Mouse (Mus musculus) myocyte (in vitro differentiated cells): ENCODE data around the gene Elp5.

Experiments used
- CEBPB ChIP-seq: IDR thresholded peaks from 2 replicates; pipeline ENCODE4 v1.6.1; 2011; ENCODE audit warnings: mild to moderate bottlenecking, moderate library complexity; ENCODE audit not compliant: poor library complexity, insufficient read depth, severe bottlenecking
- MYOD1 ChIP-seq, 3 experiments: IDR thresholded peaks; one replicate each; pipeline ENCODE4 v1.6.1; 2011; ENCODE audit warnings: control low read depth in 2 of 3, low read depth in 2 of 3, mild to moderate bottlenecking in 2 of 3, moderate library complexity in 1 of 3; ENCODE audit not compliant: insufficient read length in 2 of 3, control insufficient read depth in 1 of 3
- MYOG ChIP-seq, 3 experiments: IDR thresholded peaks; one replicate each; pipeline ENCODE4 v1.6.1; 2011; ENCODE audit warnings: control low read depth in 2 of 3, low read depth in 2 of 3, mild to moderate bottlenecking in 2 of 3; ENCODE audit not compliant: insufficient read length in 2 of 3, control insufficient read depth in 1 of 3, insufficient read depth in 1 of 3
- POLR2A ChIP-seq: IDR thresholded peaks from one replicate; pipeline ENCODE4 v1.6.1; 2011; ENCODE audit warnings: low read depth, mild to moderate bottlenecking, control low read depth, moderate library complexity; ENCODE audit not compliant: insufficient read length
- POLR2AphosphoS2 ChIP-seq: IDR thresholded peaks from one replicate; pipeline ENCODE4 v1.6.1; 2011; ENCODE audit warnings: low read depth, control low read depth; ENCODE audit not compliant: insufficient read length
- REST ChIP-seq: IDR thresholded peaks from one replicate; pipeline ENCODE4 v1.6.1; 2011; ENCODE audit warnings: mild to moderate bottlenecking, control low read depth, moderate library complexity; ENCODE audit not compliant: insufficient read depth, insufficient read length
- TCF12 ChIP-seq: IDR thresholded peaks from one replicate; pipeline ENCODE4 v1.6.1; 2011; ENCODE audit warnings: mild to moderate bottlenecking, control low read depth; ENCODE audit not compliant: poor library complexity, insufficient read depth, severe bottlenecking
- TCF3 ChIP-seq: IDR thresholded peaks from one replicate; pipeline ENCODE4 v1.6.1; 2011; ENCODE audit warnings: low read depth, control low read depth; ENCODE audit not compliant: insufficient read length
- USF1 ChIP-seq: IDR thresholded peaks from one replicate; pipeline ENCODE4 v1.6.1; 2011; ENCODE audit warnings: low read depth, mild to moderate bottlenecking, control low read depth, moderate library complexity

- no peak for TF ChIP-seq TCF12
- TF ChIP-seq POLR2A: no peak
- TF ChIP-seq POLR2AphosphoS2: no peak
- TF ChIP-seq MYOG (IDR thresholded peaks at IDR 0.05; ENCODE audit: control insufficient read depth in 1 of 3, insufficient read depth in 1 of 3, insufficient read length in 2 of 3, low read depth in 2 of 3): no peak
- no peak for TF ChIP-seq MYOD1 (IDR thresholded peaks at IDR 0.05; ENCODE audit: control insufficient read depth in 1 of 3, insufficient read length in 2 of 3, low read depth in 2 of 3)
- no peak for TF ChIP-seq USF1
- TF ChIP-seq CEBPB: no peak
- TF ChIP-seq TCF3: no peak
- no peak for TF ChIP-seq REST
Measured at GRCm38 (mm10) chr11:69984431-69984830, 2.1 kb upstream of the Elp5 start.
